Mouse (Mus musculus) left cerebral cortex, postnatal 14 days (tissue): ENCODE data around the gene Atxn7. TPM values are rescaled to one million over a fixed set of nuclear protein-coding genes. Genes with fewer than 3 reads are reported as not detected.
A peak's percentile ranks its signal among the peaks of the same experiment; 100 is the strongest.

ENCODE experiments used
- DNase-seq, 2 experiments: peaks; one replicate each; pipeline ENCODE4 v3.0.0; 2021 to 2022; ENCODE audit warnings: low spot score in 2 of 2, mixed read lengths in 1 of 2
- intact Hi-C: fragments of 180-260 bp; cut with DNase I; formaldehyde crosslinking; loops from one replicate; pipeline ENCODE4 v1.15.1; 2025
- total RNA-seq, 2 experiments: library from RNA; stranded (reverse); gene quantifications; 2 replicates each; pipeline ENCODE4 v1.2.3; 2021

Gene Atxn7
- total RNA-seq, 2 experiments from 2014 or later, result 20.0 to 20.3 TPM

DNA sequence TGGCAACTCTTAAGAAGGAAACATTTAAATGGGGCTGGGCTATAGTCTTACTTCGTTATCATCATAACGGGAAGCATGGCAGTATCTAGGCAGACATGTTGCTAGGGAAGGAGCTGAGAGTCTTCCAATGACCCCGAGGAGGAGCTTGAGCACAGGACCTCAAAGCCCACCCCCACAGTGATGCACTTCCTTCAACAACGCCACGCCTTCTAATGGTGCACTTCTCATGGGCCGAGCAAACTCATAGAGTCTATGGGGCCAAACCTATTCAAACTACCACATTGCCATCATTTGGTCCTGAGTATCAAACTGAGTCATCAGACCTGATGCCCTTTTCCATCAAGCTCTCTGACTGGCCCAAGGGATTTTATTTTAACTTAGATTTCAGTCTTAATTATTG lies 129.3 kb downstream of the Atxn7 start:
- intact Hi-C loops, result loop anchor here (10.0 kb wide), 1 partner anchor 736 kb away; no protein-coding TSS in a partner anchor
- no peak for DNase-seq

DNA sequence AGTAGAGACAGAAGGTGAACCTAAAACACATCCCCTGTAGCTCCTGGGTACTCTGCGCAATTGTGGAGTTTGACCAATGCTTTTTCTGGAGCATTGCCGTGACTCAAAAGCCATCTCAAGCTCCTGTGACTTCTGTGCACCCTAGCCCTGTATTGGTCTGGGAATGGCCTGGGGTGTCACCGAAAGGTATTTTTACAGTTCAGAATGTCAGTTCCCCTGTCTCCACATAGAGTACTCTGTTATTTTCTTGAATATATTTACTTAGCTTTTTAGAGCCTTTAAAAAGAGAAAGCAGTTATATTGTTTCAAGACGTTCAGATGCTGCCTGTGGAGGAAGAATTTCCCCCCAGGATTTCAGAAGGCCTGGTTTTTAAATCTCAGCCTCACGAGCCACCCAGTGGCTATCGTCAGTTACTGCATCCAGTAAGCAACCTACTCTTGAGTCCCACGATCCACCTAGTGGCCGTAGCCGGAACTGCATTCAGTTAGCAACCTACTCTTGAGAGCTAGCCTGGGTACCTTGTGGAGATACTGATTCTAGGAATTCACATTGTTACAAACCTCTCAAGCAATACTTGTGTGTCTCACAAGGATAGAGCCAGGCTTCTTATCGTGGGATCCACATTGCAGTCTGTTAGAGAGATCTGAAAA lies 137.2 kb downstream of the Atxn7 start:
- intact Hi-C loops, result loop anchor here (5.0 to 10.0 kb wide), 3 partner anchors 86 to 744 kb away; partner anchors contain the start of genes Atxn7 and Thoc7
- DNase-seq, result peak; percentile 96

DNA sequence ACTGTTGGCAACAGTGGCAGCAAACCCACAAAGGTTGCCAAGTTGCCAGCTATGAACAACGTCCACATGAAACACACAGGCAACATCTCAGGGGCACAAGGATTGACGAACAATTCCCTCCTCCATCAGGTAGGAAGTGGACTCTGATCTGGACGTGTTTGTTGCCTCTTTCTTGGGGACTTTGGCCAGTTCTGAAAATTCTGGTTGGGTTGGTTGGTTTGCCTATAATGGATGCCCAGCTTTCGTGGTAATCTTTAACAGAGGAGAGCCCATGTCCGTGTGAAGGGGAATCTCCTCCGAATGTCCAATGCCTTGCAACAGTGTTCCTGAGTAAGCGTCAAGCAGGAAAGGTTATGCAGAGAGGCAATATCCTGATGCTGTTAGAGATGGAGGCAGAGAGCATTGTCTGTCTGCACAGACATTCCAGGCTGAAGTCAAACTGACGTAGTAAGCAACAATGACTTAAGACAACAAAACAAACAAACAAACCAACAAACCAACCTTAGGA lies 139.6 kb downstream of the Atxn7 start:
- no peak for DNase-seq
- intact Hi-C loops, result no loop called here

DNA sequence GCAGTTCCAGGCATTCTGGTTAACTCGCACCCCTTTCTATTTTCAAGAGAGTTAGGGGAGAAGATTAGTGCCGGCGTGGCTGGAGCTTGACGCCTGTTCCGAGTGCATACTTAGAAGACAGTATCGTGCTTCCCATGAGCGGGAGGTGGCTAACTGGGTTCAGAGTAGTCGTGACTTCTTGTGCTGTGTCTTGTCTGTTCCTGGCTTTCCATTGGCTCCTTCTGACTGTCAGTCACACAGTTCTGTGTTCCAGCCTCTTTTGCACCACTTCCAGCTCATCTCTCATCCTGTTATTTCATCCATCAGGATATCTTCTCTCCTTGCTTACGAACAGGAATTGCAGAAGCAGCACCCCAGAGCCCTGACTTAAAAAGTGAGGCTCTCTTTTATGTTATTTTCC lies 140.1 kb downstream of the Atxn7 start:
- intact Hi-C loops, result no loop called here
- DNase-seq, result no peak

DNA sequence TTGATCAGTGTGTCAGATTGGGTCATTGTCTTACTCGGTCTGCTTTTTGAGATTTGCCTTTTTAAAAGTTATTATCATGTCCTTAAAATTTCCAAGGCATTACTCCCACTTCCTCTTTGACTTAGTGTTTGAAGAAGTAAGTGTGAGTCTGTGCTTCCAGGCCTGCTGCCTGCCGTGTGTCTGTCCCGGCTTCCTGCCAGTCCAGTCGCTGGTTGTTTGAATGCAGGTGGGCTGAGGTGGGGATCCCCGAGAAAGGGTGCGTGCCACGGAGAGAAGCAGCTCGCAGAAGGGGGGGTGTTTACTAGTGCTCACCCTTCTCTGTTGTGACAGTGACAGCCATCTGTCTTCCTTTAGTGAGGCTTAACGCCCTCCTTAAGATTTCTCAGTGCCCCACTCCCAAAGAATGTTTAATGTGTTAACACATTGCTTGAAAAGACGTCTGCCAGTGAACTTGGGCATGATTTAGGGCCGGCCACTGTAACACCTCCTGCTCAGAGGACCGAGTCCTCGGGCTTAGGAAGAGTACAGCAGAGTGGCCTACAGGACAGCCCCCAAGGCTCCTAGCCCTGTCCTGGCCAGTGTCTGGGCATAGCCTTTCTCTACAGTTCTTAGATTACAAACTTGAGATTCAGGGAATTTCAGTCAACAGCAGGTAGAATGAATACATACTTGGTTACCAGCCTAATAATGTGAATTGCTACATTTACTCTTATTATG lies 143.1 kb downstream of the Atxn7 start:
- DNase-seq, result no peak
- intact Hi-C loops, result no loop called here

DNA sequence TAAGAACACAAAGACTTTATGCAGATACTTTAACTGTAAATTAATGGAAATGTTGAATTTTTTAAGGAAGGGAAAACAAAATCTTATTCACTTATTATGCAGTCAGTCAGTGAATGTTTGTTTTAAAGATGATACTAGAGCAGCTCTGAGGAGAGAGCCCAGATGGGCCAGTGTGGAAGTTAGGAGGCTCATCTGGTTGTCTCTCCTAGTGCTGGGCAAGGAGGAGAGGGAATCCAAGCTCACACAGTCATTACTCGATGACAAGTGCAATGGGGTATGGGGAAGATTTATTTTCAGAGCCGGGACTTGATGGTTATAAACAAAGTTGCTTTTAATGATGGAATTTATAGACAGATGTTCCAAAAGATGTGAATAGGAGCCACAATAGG lies 143.7 kb downstream of the Atxn7 start:
- intact Hi-C loops, result no loop called here
- DNase-seq, result no peak

DNA sequence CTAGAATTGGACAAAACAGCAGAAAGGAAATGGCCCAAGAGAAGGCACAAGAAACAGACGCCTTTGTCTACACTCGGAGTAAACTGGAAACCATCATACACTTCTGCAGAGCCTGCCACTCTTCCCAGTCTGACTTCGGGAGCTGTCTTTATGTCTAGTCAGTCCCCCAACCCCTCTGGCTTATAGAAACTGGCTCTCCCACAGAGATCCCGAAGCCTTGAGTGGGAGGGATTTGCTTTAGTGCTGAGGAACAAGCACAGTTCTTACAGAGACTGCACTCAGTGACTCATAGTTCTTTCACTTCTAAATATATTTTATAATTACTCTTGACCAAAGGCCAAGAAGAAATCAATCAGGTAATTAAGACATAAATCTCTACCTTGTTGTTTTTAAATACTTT lies 149.5 kb downstream of the Atxn7 start:
- no peak for DNase-seq
- intact Hi-C loops, result no loop called here

DNA sequence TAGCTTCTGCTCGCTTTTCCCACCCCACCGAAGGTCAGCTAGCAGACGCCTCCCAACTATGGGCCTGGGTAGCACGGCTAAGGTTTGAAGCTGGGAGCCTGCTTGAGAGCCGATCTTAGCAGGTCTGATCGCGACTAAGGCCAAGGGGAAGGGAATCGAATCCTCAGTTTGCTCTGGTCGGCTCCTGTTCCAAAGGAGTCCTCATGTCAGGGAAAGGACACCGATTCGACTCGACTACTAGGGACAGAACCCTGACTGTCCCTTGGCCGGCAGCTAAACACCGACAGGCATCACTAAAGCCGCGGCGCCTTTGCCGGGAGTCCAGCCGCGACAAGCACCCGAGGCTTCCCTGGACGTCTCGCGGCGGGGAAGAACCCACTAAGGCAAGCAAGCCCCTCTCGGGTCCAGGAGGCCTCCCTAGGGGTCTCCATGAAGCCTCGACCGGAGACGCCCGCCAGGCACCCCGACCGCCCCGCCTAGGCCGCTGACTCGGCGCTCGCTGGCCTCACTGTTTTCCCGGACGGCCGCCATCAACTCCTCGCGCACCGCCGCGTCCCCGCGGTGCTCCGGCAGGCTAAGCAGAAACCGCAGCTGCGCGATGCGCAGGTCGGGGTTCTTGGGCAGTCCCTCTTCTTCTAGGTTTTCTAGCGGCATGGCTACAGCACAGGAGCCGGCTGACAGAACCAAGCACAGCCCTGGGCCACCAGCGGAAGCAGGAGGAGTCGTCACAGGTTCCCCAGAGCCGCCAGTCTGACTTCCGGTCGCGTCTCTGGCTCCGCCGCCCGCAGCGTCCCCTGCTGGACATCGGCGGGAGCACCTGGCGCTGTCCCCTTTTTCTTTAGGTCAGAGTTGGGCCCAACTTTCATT lies 159.2 kb downstream of the Atxn7 start, which contains the start of gene Psmd6:
Gene Psmd6 (minus strand): TSS at position 755 of the 867 bp plus-strand sequence.
- intact Hi-C loops, result loop anchor here (1.0 kb wide), 1 partner anchor 14 kb away; no protein-coding TSS in a partner anchor
- DNase-seq, result peak; percentile 92

Other genes with a start within 250 kb of the Atxn7 start
- not detected for gene Gm281, start 47.0 kb upstream of the Atxn7 start, total RNA-seq
- 100 to 1,000 TPM in 1 of 2 experiments, 10 to 100 TPM in 1; 97.1 to 102 TPM for gene Thoc7, start 412 bp downstream of the Atxn7 start, total RNA-seq
- 100 to 1,000 TPM; 108 to 110 TPM for gene Psmd6, start 159.5 kb downstream of the Atxn7 start, total RNA-seq
- gene Olfr720, start 225.4 kb downstream of the Atxn7 start, total RNA-seq, result not detected